Mouse (Mus musculus) embryo, embryonic 10 days (tissue): ENCODE results near the gene Camk2d.

Source experiments
- DNase-seq: peaks from one replicate; pipeline ENCODE4 v3.0.0-alpha.2; 2015; ENCODE audit warnings: low spot score

Camk2d gene

DNA sequence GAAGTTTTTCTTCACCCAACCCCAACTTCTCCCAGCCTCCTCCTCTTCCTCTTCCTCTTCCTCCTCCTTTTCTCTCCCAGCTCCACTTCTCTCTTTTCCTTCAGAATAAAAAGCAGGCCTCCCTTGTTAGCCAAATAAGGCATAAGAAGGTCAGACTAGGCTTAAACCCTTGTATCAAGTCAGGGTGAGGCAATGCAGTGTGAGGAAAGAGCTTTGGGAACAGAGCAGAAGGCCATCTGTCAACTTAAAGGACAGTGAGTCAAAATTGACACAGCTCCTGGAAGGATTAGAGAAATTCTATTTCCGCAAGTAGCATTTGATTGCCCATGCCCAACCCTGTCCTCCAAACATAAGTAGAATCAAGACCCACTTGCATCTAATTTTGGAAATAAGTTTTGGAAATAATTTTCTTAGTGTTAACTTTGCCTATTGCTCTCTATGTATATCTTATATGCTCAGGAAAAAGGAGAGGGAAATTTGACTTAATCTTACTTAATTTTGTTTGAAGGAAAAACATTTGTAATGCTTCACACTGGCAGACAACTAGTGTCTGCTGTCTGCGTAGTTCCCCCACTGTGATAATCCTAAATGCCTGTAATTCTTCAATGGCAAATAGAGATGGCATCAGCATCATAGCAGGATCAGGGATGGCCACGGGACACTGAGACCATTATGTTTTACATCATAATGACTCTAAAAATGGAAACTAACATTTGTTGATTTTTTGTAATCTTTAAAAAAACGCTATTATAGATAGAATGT, 16.8 kb downstream of the Camk2d start:
- no peak for DNase-seq

DNA sequence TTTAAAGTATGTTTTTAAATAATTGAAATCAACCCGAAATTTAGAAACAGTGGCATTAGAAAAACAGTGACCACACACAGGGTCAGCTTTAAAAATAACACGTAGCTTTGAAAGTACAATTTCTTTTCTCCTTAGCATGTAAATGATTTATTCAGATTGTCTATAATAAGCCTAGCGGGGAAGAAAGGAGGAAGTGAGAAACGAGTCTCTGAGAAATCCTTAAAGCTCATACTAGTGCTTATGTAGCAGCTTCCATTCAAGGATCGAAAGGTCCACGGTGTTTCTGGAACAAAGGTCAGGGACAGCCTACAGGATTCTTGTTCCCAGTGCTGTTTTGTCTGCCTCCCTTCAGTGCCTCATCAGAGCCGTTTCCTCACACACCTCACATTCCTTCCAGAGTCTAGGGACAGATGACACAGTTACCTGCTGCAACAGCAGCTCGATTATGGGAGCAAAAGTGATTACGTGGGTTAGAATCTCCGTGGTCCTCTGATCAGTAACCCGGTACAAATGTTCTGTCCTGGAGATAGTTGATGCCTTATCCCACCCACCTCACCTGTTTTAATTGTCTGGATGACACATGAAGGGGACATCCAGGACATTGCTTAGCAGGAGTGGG, 17.5 kb downstream of the Camk2d start:
- no peak for DNase-seq

DNA sequence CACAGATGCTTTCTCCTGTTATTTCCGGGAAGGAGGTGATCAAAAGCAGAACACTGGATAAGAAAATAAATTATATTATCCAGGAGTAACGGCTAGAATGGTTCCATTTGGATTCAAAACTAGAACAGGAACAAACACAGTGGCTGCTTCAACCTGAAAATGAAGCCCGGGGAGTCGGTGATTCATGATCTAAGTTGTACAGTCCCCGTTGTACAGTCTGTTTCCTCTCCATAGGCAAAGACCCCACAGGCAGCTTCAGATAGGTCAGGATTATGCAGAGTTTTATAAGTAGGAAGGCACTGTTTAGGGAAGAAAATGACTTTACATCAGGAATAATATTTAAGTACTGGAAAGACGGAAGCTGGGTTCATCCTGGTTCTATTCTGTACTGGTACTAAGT, 19.2 kb downstream of the Camk2d start:
- DNase-seq, result no peak

DNA sequence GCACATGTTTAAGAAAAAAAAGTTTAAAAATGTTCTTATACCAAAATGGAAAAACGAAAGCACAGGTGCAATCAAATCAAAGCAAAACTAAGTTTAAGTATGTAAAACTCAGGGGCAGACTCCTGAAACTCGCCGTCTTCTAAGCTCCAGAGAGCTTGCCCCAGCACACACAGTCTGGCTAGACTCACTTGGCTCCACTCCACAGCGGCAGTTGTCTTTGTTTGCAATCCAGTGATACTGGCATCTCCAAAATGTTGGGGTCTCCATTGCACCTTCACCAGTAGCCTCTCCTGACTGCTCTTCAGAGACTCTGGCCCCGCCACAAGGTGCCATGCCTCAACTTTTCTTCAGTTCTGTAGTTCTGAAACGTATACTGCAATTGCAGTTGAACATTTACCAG, 24.1 kb downstream of the Camk2d start:
- no peak for DNase-seq

DNA sequence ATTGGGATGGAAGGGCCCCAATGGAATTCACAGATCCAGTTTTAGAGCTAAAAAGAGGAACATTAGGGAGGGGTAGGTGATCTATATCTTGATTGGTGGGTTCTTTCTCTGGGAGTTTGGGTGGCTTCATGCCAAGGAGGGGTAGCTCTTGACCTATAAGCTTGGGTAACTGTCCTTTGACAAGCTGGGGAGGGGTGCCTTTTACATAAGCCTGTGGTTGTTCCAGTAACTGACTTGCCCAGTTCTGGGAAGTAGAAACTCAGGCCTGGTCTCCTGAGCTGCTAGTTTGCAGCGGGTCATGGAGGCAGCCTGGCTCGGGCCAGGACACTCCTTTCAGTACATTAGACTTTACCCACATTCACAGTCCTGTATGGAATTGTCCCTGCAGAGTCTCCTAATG, 26.4 kb downstream of the Camk2d start:
- no peak for DNase-seq

DNA sequence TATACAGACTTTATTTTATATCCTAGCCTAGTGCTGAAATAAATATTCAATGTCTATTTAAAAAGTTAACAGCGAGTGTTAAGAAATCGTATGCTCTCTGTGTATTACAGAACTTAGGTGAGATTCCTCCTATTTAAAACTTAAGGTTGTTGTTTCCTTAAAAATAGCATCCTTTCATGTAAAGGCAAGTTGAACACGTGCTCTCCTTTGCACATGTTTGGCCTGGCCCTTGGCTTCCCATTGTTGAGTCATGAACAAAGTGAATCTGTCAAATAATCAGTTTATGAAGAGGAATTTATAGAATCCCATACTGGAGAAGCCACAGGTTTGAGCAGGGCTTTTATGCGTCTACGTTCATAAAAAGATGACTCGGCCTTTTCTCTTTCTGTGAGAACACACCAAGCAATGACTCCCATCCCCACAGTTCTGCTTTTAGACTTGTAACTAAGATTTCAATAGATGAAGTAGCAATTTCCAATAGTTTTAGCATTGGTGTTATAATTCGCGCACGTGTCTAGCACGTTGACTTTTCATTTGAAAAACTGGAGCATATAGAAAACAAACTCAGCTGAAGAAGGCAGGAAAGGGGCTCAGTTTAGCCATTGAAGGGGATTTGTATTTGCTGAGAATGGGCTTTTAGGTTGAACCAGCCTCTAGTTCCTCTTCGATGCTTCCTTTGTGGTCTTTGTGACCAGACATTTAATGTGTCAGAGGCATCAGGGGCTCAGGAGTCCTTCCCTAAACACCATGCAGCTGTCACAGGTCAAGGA, 29.1 kb downstream of the Camk2d start:
- DNase-seq, result no peak

DNA sequence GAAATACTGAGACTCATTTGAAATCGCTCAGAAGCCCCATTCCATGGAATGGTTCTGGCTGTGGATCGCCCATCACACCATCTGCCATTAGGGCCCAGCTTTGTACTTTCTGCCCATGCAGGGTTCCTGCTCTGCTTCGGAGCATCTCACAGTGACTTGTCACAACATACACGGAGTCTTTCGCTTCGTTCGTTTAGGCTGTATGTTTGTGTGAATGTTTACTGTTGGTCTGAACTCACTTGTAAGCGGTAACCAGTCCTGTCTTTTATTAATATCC, 29.6 kb downstream of the Camk2d start:
- no peak for DNase-seq

DNA sequence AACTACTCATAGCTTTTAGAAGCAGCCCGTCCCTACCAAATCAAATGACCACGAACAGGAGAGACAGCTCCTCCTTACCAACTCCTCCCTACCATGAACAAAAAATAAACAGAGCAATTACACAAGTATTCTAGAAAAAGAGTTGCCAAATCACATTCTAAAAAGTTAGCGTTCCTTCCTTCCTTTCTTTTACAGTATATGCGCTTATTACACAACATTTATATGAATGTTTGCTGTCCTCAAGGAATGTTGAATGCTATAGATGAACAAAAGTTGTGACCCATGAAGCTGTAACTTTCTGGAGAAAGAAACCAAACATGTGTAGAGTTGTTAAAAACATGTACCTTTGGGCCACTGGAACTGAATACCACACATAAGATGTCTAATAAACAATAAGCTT, 31.9 kb downstream of the Camk2d start:
- no peak for DNase-seq

DNA sequence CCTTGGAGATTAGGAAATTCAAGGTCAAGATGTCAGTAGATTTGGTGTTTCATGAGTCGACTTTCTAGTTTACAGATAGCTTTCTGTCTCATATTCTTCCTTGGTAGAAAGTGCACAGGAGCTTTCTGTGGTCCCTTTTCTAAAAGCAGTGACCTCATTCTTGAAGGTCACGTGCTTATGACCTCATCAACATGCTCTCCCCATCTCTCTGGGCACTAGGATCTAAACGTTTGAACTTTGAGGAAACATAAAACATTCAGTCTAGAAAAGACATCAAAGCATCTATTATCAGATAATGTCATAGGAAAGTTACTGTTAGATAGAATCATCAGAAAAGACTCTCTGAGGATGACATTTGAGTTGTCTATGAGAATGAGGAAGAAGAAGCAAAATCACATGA, 32.3 kb downstream of the Camk2d start:
- DNase-seq, result no peak

DNA sequence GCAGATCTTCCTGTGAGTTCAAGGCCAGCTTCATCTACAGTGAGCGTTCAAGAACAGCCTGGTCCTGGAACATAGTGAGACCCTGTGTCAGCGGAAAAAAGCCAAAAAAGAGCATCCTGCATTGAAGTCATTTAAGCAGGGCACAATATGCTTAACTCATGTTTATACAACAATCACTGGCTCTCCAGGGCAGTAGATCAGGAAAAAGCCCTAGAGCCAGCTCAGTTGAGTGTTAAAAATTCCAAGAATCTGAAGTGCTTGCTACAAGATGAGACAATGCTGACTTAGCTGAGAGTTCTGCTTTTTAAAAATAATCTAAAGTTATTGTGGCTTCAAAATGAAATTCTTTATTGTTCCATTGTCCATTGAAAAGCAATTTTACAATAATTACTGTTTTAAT, 32.9 kb downstream of the Camk2d start:
- DNase-seq, result no peak

DNA sequence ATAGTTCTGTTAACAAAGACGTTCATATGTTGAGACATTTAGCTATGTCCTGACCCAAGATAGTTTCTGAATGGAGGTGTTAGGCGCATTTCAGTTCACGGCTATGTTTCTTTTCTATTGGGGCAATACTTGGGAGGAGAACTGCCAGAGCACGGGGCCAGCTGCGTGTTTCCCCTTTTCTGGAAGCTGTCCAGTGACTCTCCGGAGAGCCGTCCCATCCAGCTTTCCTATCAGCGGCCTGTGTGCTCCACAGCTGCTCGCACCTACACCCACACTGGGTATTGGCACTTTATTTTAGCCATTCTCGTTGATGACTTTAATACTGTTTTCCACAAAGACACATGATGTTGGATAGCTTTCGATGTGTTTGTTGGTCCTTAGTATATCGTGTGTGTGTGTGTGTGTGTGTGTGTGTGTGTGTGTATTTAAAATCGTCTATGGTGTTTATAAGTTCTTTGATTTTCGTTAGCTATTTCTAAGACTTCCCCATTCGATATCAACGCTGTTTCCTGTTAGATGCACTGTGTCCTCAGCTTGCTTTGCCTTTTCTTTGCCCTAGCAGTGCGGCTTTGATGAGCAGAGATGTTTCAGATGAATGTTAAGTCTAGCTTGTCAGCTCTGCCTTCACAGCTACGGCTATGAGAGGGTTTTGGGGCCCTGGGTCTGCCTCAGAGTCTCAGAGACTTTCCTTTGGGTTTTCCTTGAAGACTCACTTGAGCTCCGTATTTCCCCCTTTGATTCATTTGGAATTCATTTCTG, 34.2 kb downstream of the Camk2d start:
- no peak for DNase-seq

DNA sequence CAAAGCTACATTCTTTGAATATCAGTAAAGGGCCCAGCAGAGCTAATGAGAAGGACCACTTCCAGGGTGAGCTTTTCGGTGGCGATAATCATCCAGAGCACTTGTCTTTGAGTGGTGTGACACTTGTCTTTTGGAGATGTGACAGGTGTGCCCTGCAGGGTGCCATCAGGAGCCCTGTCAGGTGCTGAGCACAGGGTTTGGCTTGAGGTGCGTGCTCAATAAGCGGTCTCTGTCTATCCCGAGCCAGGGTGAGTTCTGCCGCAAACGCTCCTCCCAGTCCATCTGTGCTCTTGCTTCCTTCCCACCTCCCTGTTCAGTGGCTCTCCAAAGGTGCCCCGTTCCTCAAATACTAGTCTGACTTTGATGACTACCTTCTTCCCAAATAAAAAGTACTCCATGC, 35.5 kb downstream of the Camk2d start:
- DNase-seq, result no peak

DNA sequence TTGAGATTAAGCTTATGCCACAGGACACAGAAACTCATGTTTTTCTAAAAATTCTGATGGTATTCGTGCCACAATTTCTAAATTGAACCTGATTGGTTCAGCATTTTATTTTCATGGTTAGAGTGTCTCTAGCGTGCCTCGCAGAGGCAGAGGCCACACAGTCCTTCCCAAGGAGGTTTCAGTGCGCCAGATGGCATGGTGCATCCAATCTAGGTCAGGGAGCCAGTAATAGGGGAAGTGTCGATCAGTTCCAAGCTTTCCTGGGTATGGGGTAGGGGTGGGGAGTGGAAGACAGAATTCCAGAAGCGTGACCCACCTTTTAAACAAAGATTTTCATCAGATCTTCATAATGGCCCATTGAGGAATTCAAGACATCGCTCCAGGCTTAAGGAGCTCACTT, 36.5 kb downstream of the Camk2d start:
- no peak for DNase-seq

DNA sequence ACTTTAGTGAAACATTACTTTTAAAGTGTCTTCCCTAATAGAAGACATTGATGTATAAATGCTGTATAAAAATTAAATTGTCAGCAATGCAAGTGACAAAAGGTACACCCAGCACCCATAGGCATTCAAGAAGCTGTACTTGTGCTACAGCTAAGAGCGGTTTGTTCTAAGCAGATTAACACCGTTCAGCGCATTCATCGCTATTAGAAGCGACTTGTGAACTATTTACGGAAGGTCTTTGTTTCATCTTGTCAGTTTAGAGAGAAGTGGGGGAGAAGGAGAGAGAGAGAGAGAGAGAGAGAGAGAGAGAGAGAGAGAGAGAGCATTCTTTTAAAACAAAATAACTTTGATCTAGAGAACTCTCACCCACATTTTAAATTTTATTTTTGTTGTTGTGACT, 38.1 kb downstream of the Camk2d start:
- no peak for DNase-seq

DNA sequence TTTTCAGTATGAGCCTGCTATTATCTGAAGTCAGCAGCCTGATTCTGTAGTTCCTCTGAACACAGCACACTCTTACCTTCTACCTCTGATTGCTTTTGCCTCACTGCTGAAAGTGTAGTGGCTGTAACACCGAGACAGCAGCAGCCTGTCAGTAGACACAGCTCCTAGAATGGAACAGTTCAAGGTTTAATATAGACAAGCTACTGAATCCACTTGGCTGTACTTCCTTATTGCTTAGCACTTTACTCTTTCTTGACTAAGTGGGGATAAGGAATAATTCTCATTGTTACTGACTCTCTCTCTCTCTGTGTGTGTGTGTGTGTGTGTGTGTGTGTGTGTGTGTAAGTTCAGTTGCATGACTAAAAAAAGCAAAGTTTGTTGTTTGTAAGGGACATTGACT, 42.2 kb downstream of the Camk2d start:
- DNase-seq, result no peak

DNA sequence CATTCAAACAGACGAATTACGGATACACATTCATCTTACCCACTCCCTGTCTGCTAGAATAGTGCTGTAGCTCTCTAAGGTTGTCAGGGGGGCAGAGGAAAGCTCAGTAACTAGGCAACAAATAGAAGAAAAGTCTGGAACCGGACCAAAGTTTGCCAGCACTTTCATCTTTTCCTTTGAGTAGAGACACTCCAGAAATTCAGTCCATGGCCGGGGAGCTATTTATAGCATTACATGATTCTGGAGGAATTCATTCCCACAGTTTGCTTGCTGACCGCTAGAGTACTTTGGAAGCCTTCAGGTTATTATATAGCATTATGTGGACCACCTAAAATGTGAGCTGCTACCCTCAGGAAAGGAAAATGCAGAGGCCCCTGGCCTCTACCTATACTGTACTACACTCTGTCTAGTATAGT, 43.0 kb downstream of the Camk2d start:
- no peak for DNase-seq

DNA sequence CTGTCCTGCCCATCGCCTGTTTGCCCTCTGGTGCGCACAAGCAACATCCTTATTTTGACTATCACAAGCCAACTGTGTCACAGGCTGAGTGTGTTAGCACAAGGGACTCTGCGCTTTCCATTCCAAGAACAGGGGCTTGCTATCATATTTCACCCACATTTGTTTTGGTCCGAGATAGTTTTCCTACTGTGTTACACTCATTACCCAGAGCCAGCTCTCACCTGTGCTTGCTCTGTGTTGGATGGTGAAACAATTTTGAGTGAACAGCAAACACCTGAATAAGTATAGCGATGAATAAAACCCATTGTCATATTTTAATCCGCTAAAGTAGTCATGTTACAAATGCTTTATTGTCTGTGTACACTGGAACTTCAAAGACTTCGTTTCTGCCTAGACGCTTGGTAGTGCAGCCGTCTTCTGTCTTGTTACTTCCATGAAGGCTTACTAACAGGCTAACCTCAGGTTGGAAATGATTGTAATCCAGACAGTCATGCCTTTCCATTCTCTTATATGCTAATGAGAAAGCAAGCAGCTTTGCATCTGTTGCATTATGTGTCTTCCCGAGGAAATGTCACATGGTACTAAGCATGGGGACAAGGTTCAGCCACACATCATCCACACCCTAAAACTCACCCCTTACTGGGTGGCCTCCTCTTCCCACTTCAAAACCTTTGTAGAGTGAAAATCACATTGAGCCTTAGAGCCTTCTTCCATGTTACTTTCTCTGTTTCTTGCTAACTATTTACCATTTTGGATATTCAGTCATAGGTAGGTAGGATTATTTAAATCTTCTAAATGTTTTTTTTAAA, 44.5 kb downstream of the Camk2d start:
- DNase-seq, result no peak

DNA sequence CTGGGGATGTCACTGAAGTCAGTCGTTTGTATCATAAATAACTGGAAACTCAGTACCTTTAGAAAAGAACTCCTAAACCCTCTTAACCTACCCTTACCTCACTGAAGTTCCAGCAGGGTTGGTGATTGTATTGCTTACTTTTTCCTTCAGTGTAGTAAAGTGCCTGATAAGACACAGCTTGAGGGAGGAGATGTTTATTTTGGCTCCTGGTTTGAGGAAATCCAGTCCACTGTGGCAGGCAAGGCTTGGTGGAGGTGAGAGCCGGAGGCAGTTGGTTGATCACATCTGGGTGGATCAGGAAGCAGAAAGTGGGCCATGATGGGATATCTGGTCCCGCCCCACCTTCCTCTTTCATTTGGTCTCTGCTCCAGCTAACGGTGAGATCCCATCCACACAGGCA, 45.3 kb downstream of the Camk2d start:
- DNase-seq, result no peak

DNA sequence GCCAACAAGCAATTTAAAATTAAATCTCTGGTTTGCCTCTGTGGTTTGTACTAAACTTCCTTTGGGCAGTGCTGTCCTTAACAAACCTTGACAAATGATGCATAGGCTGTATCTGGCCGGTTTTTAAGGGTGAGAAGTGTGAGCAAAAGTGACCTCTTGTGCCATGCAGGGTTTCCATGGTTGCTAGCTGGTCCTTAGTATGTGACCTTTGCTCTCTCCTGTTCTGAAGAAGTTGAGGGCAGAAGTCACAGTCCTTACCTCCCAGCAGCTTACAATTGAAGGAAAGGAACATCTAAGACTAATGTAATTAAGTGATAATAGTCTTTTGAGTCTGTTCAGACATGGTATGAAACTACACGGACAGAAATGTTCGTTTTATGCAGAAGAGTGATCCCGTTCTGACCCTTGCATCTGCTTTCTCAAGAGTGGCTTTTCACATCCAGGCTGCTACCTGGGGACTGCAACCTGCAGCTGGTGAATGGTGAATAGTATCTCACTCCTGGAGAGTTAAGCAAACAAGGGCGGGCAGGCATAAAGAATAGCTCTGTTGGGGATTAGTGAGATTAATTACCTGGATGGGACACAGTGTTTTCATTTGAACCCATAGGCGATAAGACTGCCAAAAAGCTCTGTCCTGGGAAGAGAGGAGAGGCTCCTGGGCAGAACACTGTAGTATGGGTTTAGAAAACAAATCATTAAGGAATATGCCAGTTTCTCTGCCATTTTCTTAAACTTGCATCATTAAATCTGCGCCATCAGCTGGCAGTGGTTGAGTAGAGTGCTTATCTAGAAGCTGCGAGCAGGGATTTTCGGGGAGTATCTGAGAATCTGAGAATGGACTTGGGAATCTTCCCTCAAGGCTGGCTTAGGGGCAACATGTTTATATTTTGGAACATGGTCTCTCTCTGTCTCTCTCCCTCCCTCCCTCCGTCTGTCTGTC, 47.2 kb downstream of the Camk2d start:
- DNase-seq, result peak; percentile 74

DNA sequence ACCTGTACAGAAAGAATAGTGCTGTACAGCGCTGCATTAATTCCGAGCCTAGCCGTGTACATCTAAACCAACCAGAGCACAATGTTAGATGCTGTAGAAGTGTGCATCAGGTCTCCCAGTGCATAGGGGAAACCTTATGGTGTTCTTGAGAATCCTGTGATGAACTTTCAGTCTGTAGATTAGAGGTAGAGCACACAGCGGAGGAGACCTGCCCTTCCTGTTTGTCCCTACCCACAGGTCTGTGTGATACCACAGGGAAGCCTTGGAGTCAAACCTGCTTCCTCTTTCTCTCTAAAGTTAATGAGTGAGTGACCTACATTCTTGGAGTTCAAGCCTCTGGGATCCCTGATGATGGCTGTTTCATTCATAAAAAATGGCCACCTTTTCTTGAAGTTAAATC, 54.2 kb downstream of the Camk2d start:
- no peak for DNase-seq

DNA sequence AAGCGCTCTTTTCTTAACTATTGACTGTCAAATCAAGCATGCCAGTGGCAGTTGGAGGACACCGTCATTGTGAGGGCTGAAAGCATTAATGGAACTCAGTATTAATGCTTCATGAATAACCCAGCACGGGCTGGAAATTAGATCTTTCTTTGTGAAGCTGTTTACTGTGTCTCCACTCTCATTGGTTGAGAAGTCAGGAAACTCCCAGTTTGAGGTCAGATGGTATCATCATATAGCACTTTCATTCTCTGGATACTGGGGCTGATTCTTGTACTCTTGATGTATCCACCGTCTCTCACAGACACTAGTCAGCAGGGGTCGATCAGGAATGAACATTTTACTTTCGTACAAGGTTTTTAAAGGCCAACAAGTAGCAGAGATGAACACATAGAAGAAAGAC, 54.6 kb downstream of the Camk2d start:
- DNase-seq, result no peak
